Mouse (Mus musculus) hindbrain, embryonic 11.5 days (tissue): ENCODE measurements around the gene Vwa8. TPM values are rescaled to one million over a fixed set of nuclear protein-coding genes. Genes with fewer than 3 reads are reported as not detected.

Source experiments
- ATAC-seq: fragments of 200-750 bp; cut with Nextera tagmentation; 2 replicates; pipeline ENCODE4 v1.8.0; 2017; ENCODE audit warnings: mild to moderate bottlenecking, moderate TSS enrichment, moderate library complexity; ENCODE audit not compliant: low FRiP score
- DNase-seq: peaks from one replicate; pipeline ENCODE4 v3.0.0-alpha.2; 2015; ENCODE audit warnings: low spot score
- H3K27ac ChIP-seq: fragments of 300-500 bp; sonication (generic); 2 replicates; pipeline ENCODE4 v1.5.1; 2014; ENCODE audit warnings: mild to moderate bottlenecking, low read depth, low read length
- H3K27me3 ChIP-seq: fragments of 300-500 bp; sonication (generic); 2 replicates; pipeline ENCODE4 v1.6.1; 2014; ENCODE audit warnings: mild to moderate bottlenecking, low read length, moderate library complexity, mixed read lengths; ENCODE audit not compliant: control insufficient read depth, insufficient read depth
- H3K36me3 ChIP-seq: fragments of 300-500 bp; sonication (generic); 2 replicates; pipeline ENCODE4 v1.6.1; 2014; ENCODE audit warnings: mild to moderate bottlenecking, low read length, moderate library complexity, mixed read lengths; ENCODE audit not compliant: control insufficient read depth, insufficient read depth
- H3K4me1 ChIP-seq: fragments of 300-500 bp; sonication (generic); replicated peaks from 2 replicates; pipeline ENCODE4 v1.6.1; 2014; ENCODE audit warnings: low read length, mixed read lengths; ENCODE audit not compliant: control insufficient read depth, insufficient read depth
- H3K4me2 ChIP-seq: fragments of 300-500 bp; sonication (generic); replicated peaks from 2 replicates; pipeline ENCODE4 v1.6.1; 2014; ENCODE audit warnings: mild to moderate bottlenecking, low read depth, low read length
- H3K4me3 ChIP-seq: fragments of 300-500 bp; sonication (generic); 2 replicates; pipeline ENCODE4 v1.5.1; 2014; ENCODE audit warnings: low read depth, low read length
- H3K9ac ChIP-seq: fragments of 300-500 bp; sonication (generic); 2 replicates; pipeline ENCODE4 v1.6.1; 2014; ENCODE audit warnings: low read depth, low read length
- H3K9me3 ChIP-seq: fragments of 300-500 bp; sonication (generic); 2 replicates; pipeline ENCODE4 v1.6.1; 2016; ENCODE audit warnings: low read length; ENCODE audit not compliant: control insufficient read depth
- WGBS: fragments of 180-500 bp; shearing (Covaris S2); extraction: QIAGEN DNeasy Blood & Tissue Kit; methylation state at CpG from one replicate; pipeline ENCODE4 v1.1.7; 2014; 5-methylcytosine and 5-hydroxymethylcytosine counted together
- polyA plus RNA-seq: library from polyadenylated mRNA; unstranded; fragments of >200 nt; fragmentation: Nextera tagmentation; extraction: Ambion mirVana; gene quantifications from 2 replicates; pipeline ENCODE4 v1.2.1, GENCODE M21; 2014

Gene Vwa8
- polyA plus RNA-seq, 1 experiment from 2014 or later = 7.2 TPM

- H3K27ac ChIP-seq = no peak overlapping the region
- DNase-seq = no peak
- H3K36me3 ChIP-seq = no peaks in the 10 kb centered on the region
- H3K27me3 ChIP-seq = no peaks in the 10 kb centered on the region
- no peak overlapping the region for H3K9ac ChIP-seq
- H3K9me3 ChIP-seq = no peaks in the 10 kb centered on the region
- H3K4me3 ChIP-seq = no peak overlapping the region
- H3K4me2 ChIP-seq = no peak overlapping the region
- no peak for ATAC-seq
- H3K4me1 ChIP-seq = no peaks in the 10 kb centered on the region
- 68% methylated on average over 4 of the region's 4 CpGs for WGBS
These were observed 17.7 kb upstream of the Vwa8 start for GRCm38 (mm10) chr14:78831158-78831557.

GRCm38 (mm10) chr14:78847948-78848347, 904 bp upstream of the Vwa8 start:
- Histone ChIP-seq H3K4me1 (no peaks in the 10 kb centered on the region; the same call in none of the 2 replicates), H3K9ac (no peak overlapping the region)
- 84% methylated on average over 1 of the region's 1 CpGs for WGBS

GRCm38 (mm10) chr14:78848477-78848876, 375 bp upstream of the Vwa8 start:
- H3K27ac ChIP-seq = no peak overlapping the region
- DNase-seq = no peak

More at GRCm38 (mm10) chr14:78847948-78848347, 904 bp upstream of the Vwa8 start:
- Histone ChIP-seq H3K36me3 (no peaks in the 10 kb centered on the region), H3K4me2 (no peak overlapping the region), H3K4me3 (no peak overlapping the region), H3K27me3 (no peaks in the 10 kb centered on the region), H3K9me3 (no peaks in the 10 kb centered on the region), H3K27ac (no peak overlapping the region)
- no peak for ATAC-seq
- no peak for DNase-seq

GRCm38 (mm10) chr14:78849961-78850578, 1.2 kb downstream of the Vwa8 start:
- Histone ChIP-seq H3K27ac (no peak overlapping the region), H3K36me3 (no peaks in the 10 kb centered on the region), H3K27me3 (no peaks in the 10 kb centered on the region), H3K4me3 (no peak overlapping the region), H3K9me3 (no peaks in the 10 kb centered on the region), H3K4me2 (no peak overlapping the region), H3K9ac (no peak overlapping the region), H3K4me1 (no peaks in the 10 kb centered on the region; the same call in none of the 2 replicates)
- WGBS = 57% methylated on average over 5 of the region's 5 CpGs
- no peak for ATAC-seq
- peak; percentile 21 for DNase-seq

More at GRCm38 (mm10) chr14:78848477-78848876, 375 bp upstream of the Vwa8 start:
- peak overlapping the region; percentile 56 for H3K4me2 ChIP-seq
- H3K4me1 ChIP-seq = no peaks in the 10 kb centered on the region; the same call in none of the 2 replicates
- no peaks in the 10 kb centered on the region for H3K27me3 ChIP-seq
- 15% methylated on average over 3 of the region's 3 CpGs for WGBS
- ATAC-seq = no peak
- H3K9ac ChIP-seq = peak overlapping the region; percentile 89
- no peaks in the 10 kb centered on the region for H3K9me3 ChIP-seq
- H3K36me3 ChIP-seq = no peaks in the 10 kb centered on the region
- H3K4me3 ChIP-seq = peak overlapping the region; percentile 57

- Histone ChIP-seq H3K4me3 (no peak overlapping the region), H3K4me1 (no peaks in the 10 kb centered on the region; the same call in none of the 2 replicates), H3K27me3 (no peaks in the 10 kb centered on the region), H3K9me3 (no peaks in the 10 kb centered on the region), H3K27ac (no peak overlapping the region), H3K4me2 (no peak overlapping the region; the same call in 1 of the 2 replicates), H3K36me3 (no peaks in the 10 kb centered on the region), H3K9ac (no peak overlapping the region)
- ATAC-seq = peak; percentile 89
- DNase-seq = peak; percentile 67
- 10% methylated on average over 8 of the region's 8 CpGs for WGBS
These were observed 1.8 kb downstream of the Vwa8 start for GRCm38 (mm10) chr14:78850666-78851065.

GRCm38 (mm10) chr14:78851366-78851765, 2.5 kb downstream of the Vwa8 start:
- no peak overlapping the region for H3K4me2 ChIP-seq
- H3K4me3 ChIP-seq = no peak overlapping the region
- no peaks in the 10 kb centered on the region for H3K27me3 ChIP-seq
- H3K9me3 ChIP-seq = no peaks in the 10 kb centered on the region
- 48% methylated on average over 3 of the region's 3 CpGs for WGBS
- H3K9ac ChIP-seq = no peak overlapping the region
- no peaks in the 10 kb centered on the region; the same call in none of the 2 replicates for H3K4me1 ChIP-seq
- H3K27ac ChIP-seq = no peak overlapping the region
- ATAC-seq (no peak), DNase-seq (peak; percentile 22)
- H3K36me3 ChIP-seq = no peaks in the 10 kb centered on the region

GRCm38 (mm10) chr14:78852401-78853246, 3.8 kb downstream of the Vwa8 start:
- H3K27ac ChIP-seq = no peak overlapping the region
- ATAC-seq = no peak
- no peaks in the 10 kb centered on the region for H3K27me3 ChIP-seq
- no peaks in the 10 kb centered on the region; the same call in none of the 2 replicates for H3K4me1 ChIP-seq
- no peak overlapping the region for H3K4me2 ChIP-seq
- H3K4me3 ChIP-seq = no peak overlapping the region
- WGBS = 68% methylated on average over 5 of the region's 5 CpGs
- peak; percentile 5 for DNase-seq
- no peaks in the 10 kb centered on the region for H3K9me3 ChIP-seq
- no peak overlapping the region for H3K9ac ChIP-seq
- no peaks in the 10 kb centered on the region for H3K36me3 ChIP-seq

GRCm38 (mm10) chr14:78861156-78861555, 12.3 kb downstream of the Vwa8 start:
- WGBS = 90% methylated on average over 5 of the region's 5 CpGs
- Histone ChIP-seq H3K4me3 (no peak overlapping the region), H3K9ac (no peak overlapping the region), H3K36me3 (no peaks in the 10 kb centered on the region), H3K4me2 (no peak overlapping the region), H3K4me1 (no peaks in the 10 kb centered on the region), H3K9me3 (no peaks in the 10 kb centered on the region), H3K27ac (no peak overlapping the region), H3K27me3 (no peaks in the 10 kb centered on the region)
- no peak for ATAC-seq
- DNase-seq = no peak
